Mouse (Mus musculus): ENCODE results near the gene Plekhg2. TPM values are rescaled to one million over a fixed set of nuclear protein-coding genes. Genes with fewer than 3 reads are reported as not detected.
A peak's percentile ranks its signal among the peaks of the same experiment; 100 is the strongest.

The Plekhg2 gene
- polyA plus RNA-seq, 1 experiment from 2014 or later = 10.6 TPM

DNA sequence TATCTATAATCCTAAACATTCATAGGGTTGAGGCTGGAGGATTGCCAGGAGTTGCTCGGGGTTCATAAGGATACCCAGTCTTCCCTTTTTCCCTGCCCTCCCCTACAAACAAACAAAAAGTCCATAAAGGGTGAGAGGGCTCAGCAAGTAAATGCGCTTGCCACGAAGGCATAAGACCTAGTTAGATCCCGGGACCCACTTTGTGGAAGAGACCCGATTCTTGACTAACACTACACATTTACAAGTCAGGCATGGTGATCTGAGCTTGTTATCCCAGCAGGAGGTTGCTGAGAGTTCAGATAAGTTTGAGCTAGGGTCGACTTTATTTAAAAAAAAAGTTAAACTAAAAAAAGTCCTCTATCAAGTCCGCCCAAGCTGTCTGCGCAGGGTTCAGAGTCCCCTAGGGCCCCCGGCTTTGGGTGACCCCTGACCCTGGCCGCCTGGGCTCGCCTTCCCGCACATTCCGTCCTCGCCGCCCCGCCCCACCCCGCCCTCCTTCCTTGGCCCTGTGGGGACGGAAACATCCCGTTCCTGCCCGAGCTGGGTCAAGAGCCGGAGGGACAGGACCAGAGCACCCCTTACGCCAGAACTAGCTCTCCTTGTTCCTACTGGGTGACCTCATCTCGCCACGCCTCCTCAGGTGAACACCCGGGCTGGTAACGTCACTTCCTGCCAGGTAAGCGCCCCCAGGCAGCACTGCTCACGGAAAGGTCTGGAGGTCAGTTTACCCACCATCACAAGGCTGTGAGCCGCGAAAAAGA lies 3.8 kb upstream of the Plekhg2 start:
- Histone ChIP-seq H3K9me3 (ENCODE audit: control insufficient read depth) (no peaks in the 10 kb centered on the region), H3K4me2 (replicated peaks; ENCODE audit: low read depth) (peak overlapping the region; percentile 89), H3K36me3 (ENCODE audit: control insufficient read depth, insufficient read depth) (peaks cover 12% of the 10 kb centered on the region), H3K27ac (ENCODE audit: low read depth, low read length) (peak overlapping the region; percentile 100), H3K27me3 (replicated peaks; ENCODE audit: control insufficient read depth, insufficient read depth, low read length) (no peaks in the 10 kb centered on the region), H3K4me1 (replicated peaks; ENCODE audit: control insufficient read depth, insufficient read depth, low read length) (peaks cover 8% of the 10 kb centered on the region), H3K9ac (ENCODE audit: low read depth, low read length) (peak overlapping the region; percentile 98), H3K4me3 (ENCODE audit: low read depth, low read length) (peak overlapping the region; percentile 95)
- ATAC-seq = peak; percentile 48
- WGBS = 1% methylated on average over 30 of the region's 30 CpGs
- TF ChIP-seq CTCF (IDR thresholded peaks at IDR 0.05; ENCODE audit: low read depth) = no peak

DNA sequence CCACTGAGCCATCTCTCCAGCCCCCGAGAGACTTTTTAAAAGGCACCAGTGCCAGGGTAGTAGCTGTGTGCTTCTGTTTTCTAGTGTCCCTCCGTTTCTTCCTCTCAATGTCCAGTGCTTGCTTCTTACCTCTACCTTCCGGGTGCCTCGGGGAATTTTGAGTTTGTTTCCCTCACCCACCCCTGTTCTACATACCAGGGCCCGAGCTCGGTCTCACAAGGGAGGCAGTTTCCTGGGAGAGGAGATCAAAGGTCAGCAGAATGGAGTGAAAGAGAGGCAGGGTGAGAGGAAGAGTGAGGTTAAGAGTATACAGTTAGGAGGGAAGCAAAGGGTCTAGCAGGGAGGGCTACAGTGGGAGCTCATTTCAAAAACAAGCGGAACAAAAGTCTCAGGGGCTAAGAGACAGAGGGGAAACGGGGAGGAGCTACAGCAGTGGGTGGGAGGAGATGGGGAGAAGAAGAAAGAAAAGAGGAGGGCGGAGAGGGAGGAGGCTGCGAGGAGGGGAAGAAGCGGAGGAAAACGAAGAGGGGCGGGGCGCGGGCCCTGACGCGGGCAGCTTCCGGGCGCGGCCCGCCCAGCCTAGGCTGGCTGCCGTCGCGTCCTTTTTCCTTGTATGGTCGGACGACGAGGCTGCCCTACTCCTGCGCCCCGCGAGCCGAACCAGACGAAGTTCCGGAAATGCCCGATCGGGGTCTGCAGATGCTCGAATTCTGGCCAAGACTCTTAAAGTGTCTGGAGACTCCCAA lies 3.0 kb upstream of the Plekhg2 start:
- peak; percentile 33 for ATAC-seq
- H3K4me1 ChIP-seq (replicated peaks; ENCODE audit: control insufficient read depth, insufficient read depth, low read length) = peaks cover 2% of the 10 kb centered on the region
- no peaks in the 10 kb centered on the region for H3K9me3 ChIP-seq (ENCODE audit: control insufficient read depth)
- no peak for TF ChIP-seq CTCF (IDR thresholded peaks at IDR 0.05; ENCODE audit: low read depth)
- peak overlapping the region; percentile 95 for H3K4me3 ChIP-seq (ENCODE audit: low read depth, low read length)
- H3K27ac ChIP-seq (ENCODE audit: low read depth, low read length) = peak overlapping the region; percentile 100
- peak overlapping the region; percentile 89 for H3K4me2 ChIP-seq (replicated peaks; ENCODE audit: low read depth)
- under 1% methylated on average over 35 of the region's 36 CpGs for WGBS
- no peaks in the 10 kb centered on the region for H3K27me3 ChIP-seq (replicated peaks; ENCODE audit: control insufficient read depth, insufficient read depth, low read length)
- peak overlapping the region; percentile 98 for H3K9ac ChIP-seq (ENCODE audit: low read depth, low read length)
- H3K36me3 ChIP-seq (ENCODE audit: control insufficient read depth, insufficient read depth) = peaks cover 12% of the 10 kb centered on the region

DNA sequence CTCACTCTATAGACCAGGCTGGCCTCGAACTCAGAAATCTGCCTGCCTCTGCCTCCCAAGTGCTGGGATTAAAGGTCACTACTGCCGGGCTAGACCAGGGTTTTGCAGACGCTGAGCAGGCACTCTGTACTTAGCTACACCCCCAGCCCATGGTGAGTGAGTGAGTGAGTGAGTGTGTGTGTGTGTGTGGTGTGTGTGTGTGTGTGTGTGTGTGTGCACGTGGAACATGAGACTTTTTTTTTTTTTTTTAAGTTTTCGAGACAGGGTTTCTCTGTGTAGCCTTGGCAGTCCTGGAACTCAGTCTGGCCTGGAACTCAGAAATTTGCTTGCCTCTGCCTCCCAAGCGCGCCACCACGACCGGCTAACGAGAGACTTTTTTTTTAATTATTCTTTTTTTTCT lies 2.2 kb upstream of the Plekhg2 start:
- H3K4me2 ChIP-seq (replicated peaks; ENCODE audit: low read depth) = peak overlapping the region; percentile 89; the same call in 1 of the 2 replicates
- H3K27ac ChIP-seq (ENCODE audit: low read depth, low read length) = peak overlapping the region; percentile 100
- no peaks in the 10 kb centered on the region for H3K9me3 ChIP-seq (ENCODE audit: control insufficient read depth)
- ATAC-seq = no peak
- peaks cover 18% of the 10 kb centered on the region for H3K36me3 ChIP-seq (ENCODE audit: control insufficient read depth, insufficient read depth)
- no peak for TF ChIP-seq CTCF (IDR thresholded peaks at IDR 0.05; ENCODE audit: low read depth)
- 0 out of 2 replicates have a peak overlapping the region, but pooled peaks have one; percentile 98 for H3K9ac ChIP-seq (ENCODE audit: low read depth, low read length)
- WGBS = 60% methylated on average over 10 of the region's 10 CpGs
- no peaks in the 10 kb centered on the region for H3K4me1 ChIP-seq (replicated peaks; ENCODE audit: control insufficient read depth, insufficient read depth, low read length)
- no peaks in the 10 kb centered on the region for H3K27me3 ChIP-seq (replicated peaks; ENCODE audit: control insufficient read depth, insufficient read depth, low read length)
- H3K4me3 ChIP-seq (ENCODE audit: low read depth, low read length) = no peak overlapping the region

DNA sequence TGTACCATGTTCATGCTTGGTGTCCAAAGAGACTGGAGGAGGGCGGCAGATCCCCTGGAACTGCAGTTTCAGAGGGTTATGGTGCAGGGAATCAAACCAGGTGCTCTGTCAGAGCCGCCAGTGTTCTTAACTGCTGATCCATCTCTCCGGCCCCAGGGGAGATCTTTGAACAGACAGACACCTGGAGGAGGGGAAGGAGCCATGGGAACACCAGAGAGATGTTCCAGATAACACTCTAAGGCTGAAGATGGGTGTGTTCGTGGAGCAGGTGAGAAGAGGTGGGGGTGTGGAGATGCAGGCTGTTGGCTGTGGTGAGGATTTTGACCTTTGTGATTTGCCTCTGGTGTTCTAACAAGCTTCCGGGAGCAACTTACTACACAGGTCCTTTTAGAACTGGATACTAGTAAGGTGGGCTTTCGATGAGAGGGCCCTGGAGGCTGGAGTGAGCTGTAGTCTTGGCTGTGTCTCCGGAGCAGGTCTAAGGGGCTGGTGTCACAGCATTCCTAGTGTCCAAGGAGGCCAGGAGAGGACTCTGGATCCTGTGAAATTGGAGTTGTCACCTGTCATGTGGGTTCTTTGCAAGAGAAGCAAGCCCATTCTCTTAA lies 1.6 kb upstream of the Plekhg2 start:
- H3K9me3 ChIP-seq (ENCODE audit: control insufficient read depth) = no peaks in the 10 kb centered on the region
- ATAC-seq = no peak
- H3K9ac ChIP-seq (ENCODE audit: low read depth, low read length) = no peak overlapping the region
- H3K27me3 ChIP-seq (replicated peaks; ENCODE audit: control insufficient read depth, insufficient read depth, low read length) = no peaks in the 10 kb centered on the region
- peak overlapping the region; percentile 100 for H3K27ac ChIP-seq (ENCODE audit: low read depth, low read length)
- peak overlapping the region; percentile 89; the same call in 1 of the 2 replicates for H3K4me2 ChIP-seq (replicated peaks; ENCODE audit: low read depth)
- peaks cover 24% of the 10 kb centered on the region for H3K36me3 ChIP-seq (ENCODE audit: control insufficient read depth, insufficient read depth)
- no peak overlapping the region for H3K4me3 ChIP-seq (ENCODE audit: low read depth, low read length)
- no peaks in the 10 kb centered on the region for H3K4me1 ChIP-seq (replicated peaks; ENCODE audit: control insufficient read depth, insufficient read depth, low read length)
- no peak for TF ChIP-seq CTCF (IDR thresholded peaks at IDR 0.05; ENCODE audit: low read depth)
- 44% methylated on average over 7 of the region's 7 CpGs for WGBS

DNA sequence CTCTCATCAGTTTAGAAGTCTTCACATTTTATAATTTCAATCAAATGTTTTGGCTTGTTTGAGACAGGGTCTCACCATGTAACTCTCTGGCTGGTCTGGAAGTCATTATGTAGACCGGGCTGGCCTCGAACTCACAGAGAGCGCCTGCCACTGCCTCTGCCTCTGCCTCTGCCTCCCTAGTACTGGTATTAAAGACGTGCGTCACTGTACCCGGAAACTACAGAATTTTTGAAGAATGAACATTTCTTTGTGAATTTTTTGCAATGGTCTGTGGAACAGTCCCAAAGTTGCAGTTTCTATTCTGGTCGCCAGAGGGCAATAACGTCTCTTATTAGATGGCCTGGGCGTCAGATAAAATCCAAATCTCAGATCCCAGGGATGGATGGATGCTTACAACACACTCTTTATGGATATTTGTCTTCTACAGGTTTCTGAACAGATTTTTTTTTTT lies 757 bp upstream of the Plekhg2 start:
- Histone ChIP-seq H3K4me3 (ENCODE audit: low read depth, low read length) (peak overlapping the region; percentile 76), H3K27ac (ENCODE audit: low read depth, low read length) (peak overlapping the region; percentile 89), H3K9me3 (ENCODE audit: control insufficient read depth) (no peaks in the 10 kb centered on the region), H3K27me3 (replicated peaks; ENCODE audit: control insufficient read depth, insufficient read depth, low read length) (no peaks in the 10 kb centered on the region), H3K9ac (ENCODE audit: low read depth, low read length) (no peak overlapping the region), H3K36me3 (ENCODE audit: control insufficient read depth, insufficient read depth) (peaks cover 32% of the 10 kb centered on the region), H3K4me1 (replicated peaks; ENCODE audit: control insufficient read depth, insufficient read depth, low read length) (no peaks in the 10 kb centered on the region), H3K4me2 (replicated peaks; ENCODE audit: low read depth) (peak overlapping the region; percentile 40)
- peak; percentile 12 for ATAC-seq
- 1% methylated on average over 9 of the region's 9 CpGs for WGBS
- peak; percentile 83 for TF ChIP-seq CTCF (IDR thresholded peaks at IDR 0.05; ENCODE audit: low read depth)

DNA sequence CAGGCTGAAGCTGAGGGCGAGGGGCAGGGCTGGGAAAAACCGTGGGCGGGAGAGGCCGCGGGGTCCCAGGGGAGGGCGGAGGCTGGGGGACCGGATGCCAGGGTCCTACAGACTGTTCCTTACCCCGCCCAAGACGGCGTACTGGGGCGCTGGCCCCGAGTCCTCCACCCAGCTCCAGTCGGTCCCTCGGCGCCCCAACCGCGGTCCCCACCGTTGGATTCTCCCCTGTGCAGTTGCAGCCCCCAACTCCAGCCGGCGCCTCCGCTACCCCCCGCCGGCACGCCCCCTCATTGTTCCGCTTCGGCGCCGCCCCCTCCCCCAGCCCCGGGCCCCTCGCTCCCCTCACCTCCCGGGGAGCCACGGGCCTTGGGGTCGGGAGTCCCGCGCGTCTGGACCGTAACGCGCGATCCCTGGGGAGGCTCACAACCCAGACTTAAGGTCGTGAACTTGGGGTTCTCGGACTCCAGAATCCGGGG lies 847 bp downstream of the Plekhg2 start:
- H3K27me3 ChIP-seq (replicated peaks; ENCODE audit: control insufficient read depth, insufficient read depth, low read length) = no peaks in the 10 kb centered on the region
- peaks cover 36% of the 10 kb centered on the region for H3K36me3 ChIP-seq (ENCODE audit: control insufficient read depth, insufficient read depth)
- H3K4me2 ChIP-seq (replicated peaks; ENCODE audit: low read depth) = peak overlapping the region; percentile 96
- ATAC-seq = no peak
- TF ChIP-seq CTCF (IDR thresholded peaks at IDR 0.05; ENCODE audit: low read depth) = no peak
- peak overlapping the region; percentile 89 for H3K27ac ChIP-seq (ENCODE audit: low read depth, low read length)
- H3K4me3 ChIP-seq (ENCODE audit: low read depth, low read length) = peak overlapping the region; percentile 76
- no peaks in the 10 kb centered on the region for H3K4me1 ChIP-seq (replicated peaks; ENCODE audit: control insufficient read depth, insufficient read depth, low read length)
- under 1% methylated on average over 41 of the region's 43 CpGs for WGBS
- no peaks in the 10 kb centered on the region for H3K9me3 ChIP-seq (ENCODE audit: control insufficient read depth)
- peak overlapping the region; percentile 87 for H3K9ac ChIP-seq (ENCODE audit: low read depth, low read length)

Measured in intestine, postnatal 0 days (tissue).